Mouse (Mus musculus) limb, embryonic 15.5 days (tissue): ENCODE data around the gene Pced1b. TPM values are rescaled to one million over a fixed set of nuclear protein-coding genes. Genes with fewer than 3 reads are reported as not detected.
"Not testable (repeated sequence)": the region's sequence is repeated elsewhere in the genome, so short reads cannot be mapped to it uniquely, and the experiment has no call there.

Experiments used
- ATAC-seq: fragments of 200-750 bp; cut with Nextera tagmentation; 2 replicates; pipeline ENCODE4 v1.8.0; 2017; ENCODE audit warnings: low read depth, moderate TSS enrichment; ENCODE audit not compliant: insufficient number of reproducible peaks, low FRiP score, low TSS enrichment
- H3K27ac ChIP-seq: fragments of 300-500 bp; sonication (generic); 2 replicates; pipeline ENCODE4 v1.5.1; 2015; ENCODE audit warnings: moderate library complexity, mild to moderate bottlenecking, inconsistent platforms
- H3K27me3 ChIP-seq: fragments of 300-500 bp; sonication (generic); 2 replicates; pipeline ENCODE4 v1.6.1; 2015; ENCODE audit warnings: inconsistent platforms
- H3K36me3 ChIP-seq: fragments of 300-500 bp; sonication (generic); 2 replicates; pipeline ENCODE4 v1.6.1; 2015; ENCODE audit warnings: inconsistent platforms
- H3K4me1 ChIP-seq: fragments of 300-500 bp; sonication (generic); 2 replicates; pipeline ENCODE4 v1.6.1; 2015; ENCODE audit warnings: inconsistent platforms
- H3K4me2 ChIP-seq: fragments of 300-500 bp; sonication (generic); 2 replicates; pipeline ENCODE4 v1.6.1; 2015; ENCODE audit warnings: mild to moderate bottlenecking, inconsistent platforms
- H3K4me3 ChIP-seq: fragments of 300-500 bp; sonication (generic); 2 replicates; pipeline ENCODE4 v1.5.1; 2015; ENCODE audit warnings: mild to moderate bottlenecking, inconsistent platforms
- H3K9ac ChIP-seq: fragments of 300-500 bp; sonication (generic); 2 replicates; pipeline ENCODE4 v1.6.1; 2015; ENCODE audit warnings: inconsistent platforms
- H3K9me3 ChIP-seq: fragments of 300-500 bp; sonication (generic); 2 replicates; pipeline ENCODE4 v1.6.1; 2016; ENCODE audit warnings: inconsistent platforms
- WGBS: fragments of 180-500 bp; shearing (Covaris S2); methylation state at CpG from one replicate; pipeline ENCODE4 v1.1.7; 2015; 5-methylcytosine and 5-hydroxymethylcytosine counted together
- polyA plus RNA-seq: library from polyadenylated mRNA; unstranded; fragments of >200 nt; fragmentation: Nextera tagmentation; extraction: Ambion mirVana; gene quantifications from 2 replicates; pipeline ENCODE4 v1.2.1, GENCODE M21; 2015

Gene Pced1b
- polyA plus RNA-seq, 1 experiment from 2014 or later, result 3.6 TPM

DNA sequence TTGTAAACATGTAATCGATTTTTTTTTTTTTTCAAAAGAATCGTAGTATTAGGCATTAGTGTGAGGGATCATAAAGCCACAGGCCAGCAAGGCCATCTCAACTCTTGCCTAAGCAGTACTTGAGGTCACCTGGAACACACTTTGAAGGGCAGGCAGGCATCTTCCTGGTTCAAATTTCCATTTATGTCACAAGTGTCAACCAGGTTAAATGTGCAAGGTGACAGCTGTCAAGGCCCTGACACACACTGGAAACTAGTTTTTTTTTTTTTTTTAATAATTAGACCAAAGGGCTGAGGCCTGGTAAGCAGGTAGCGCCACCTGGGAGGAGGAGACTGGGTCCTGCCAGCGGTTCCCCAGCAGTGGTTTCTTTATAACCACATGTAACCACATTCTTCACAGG is 131.2 kb downstream of the Pced1b start:
- Histone ChIP-seq H3K4me2 (no peak overlapping the region), H3K9ac (no peak overlapping the region), H3K27ac (no peak overlapping the region), H3K9me3 (no peaks in the 10 kb centered on the region), H3K4me1 (peaks cover 12% of the 10 kb centered on the region; the same call in 1 of the 2 replicates), H3K4me3 (no peak overlapping the region), H3K27me3 (no peaks in the 10 kb centered on the region), H3K36me3 (no peaks in the 10 kb centered on the region)
- ATAC-seq, result no peak
- 80% methylated on average over 4 of the region's 4 CpGs for WGBS

DNA sequence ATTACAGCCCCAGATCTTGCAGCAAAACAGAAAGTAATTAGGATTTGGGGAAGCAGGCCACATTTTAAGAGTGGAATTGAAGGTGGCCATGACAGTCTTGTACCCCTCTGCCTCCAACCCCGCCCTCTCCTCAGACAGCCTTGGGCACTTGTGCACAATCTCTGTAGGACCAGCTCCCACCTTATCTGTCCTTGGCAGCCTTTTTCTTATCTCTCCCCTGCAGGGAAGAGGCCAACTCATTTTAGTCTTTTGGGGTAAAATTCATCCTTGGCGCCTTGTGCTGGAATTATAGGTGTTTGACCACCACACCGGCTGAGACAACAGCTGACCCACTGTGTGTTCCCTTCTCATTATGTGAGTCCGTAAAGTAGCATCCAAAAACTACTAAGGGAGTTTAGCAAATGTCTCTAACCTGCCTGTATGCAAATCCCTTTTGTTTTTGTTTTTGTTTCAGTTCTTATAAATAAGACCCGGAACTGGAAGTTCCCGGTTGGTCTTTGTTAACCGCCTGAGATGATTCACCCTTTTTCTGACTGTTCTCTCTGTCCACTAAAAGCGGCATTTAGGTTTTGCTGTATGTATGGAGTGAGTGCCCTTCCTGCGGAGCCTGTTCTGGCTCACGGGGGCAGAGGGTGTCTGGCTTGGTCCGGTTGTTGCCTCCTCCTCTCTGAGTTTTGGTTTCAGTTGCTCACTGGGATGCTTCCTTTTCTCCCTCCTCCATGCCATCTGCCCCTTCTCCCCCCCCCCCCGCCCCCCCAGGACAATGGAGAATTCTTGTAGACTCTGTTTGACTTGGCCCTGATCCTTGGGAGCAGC is 132.8 kb downstream of the Pced1b start:
- WGBS, result 77% methylated on average over 11 of the region's 12 CpGs
- Histone ChIP-seq H3K4me1 (peaks cover 7% of the 10 kb centered on the region; the same call in 1 of the 2 replicates), H3K9ac (no peak overlapping the region), H3K4me3 (no peak overlapping the region), H3K27ac (no peak overlapping the region), H3K4me2 (no peak overlapping the region), H3K9me3 (no peaks in the 10 kb centered on the region), H3K36me3 (no peaks in the 10 kb centered on the region), H3K27me3 (no peaks in the 10 kb centered on the region)
- no peak for ATAC-seq

DNA sequence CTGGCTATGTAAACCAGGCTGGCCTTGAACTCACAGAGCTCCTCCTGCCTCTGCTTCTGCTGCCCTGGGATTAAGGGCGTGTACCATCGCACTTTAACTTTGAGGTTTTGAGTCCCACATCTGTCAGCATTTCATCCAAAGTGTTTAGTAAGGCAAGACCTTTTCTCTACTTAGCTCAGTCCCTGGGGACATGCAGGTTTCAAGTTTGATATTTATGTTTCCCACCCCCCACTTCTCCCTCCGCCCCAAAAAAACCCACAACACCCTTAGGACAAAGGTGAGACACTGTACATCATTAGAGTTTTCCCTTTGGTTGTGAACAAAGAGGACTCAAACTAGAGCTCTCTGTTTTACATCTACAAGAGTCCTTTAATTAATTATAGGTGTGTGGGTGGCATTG is 135.7 kb downstream of the Pced1b start:
- Histone ChIP-seq H3K36me3 (no peaks in the 10 kb centered on the region), H3K27me3 (no peaks in the 10 kb centered on the region), H3K4me2 (no peak overlapping the region), H3K9me3 (no peaks in the 10 kb centered on the region), H3K27ac (no peak overlapping the region), H3K9ac (no peak overlapping the region), H3K4me3 (no peak overlapping the region), H3K4me1 (0 out of 2 replicates have a peak, but pooled peaks cover 3% of the 10 kb centered on the region)
- 83% methylated on average over 3 of the region's 3 CpGs for WGBS
- ATAC-seq, result no peak

DNA sequence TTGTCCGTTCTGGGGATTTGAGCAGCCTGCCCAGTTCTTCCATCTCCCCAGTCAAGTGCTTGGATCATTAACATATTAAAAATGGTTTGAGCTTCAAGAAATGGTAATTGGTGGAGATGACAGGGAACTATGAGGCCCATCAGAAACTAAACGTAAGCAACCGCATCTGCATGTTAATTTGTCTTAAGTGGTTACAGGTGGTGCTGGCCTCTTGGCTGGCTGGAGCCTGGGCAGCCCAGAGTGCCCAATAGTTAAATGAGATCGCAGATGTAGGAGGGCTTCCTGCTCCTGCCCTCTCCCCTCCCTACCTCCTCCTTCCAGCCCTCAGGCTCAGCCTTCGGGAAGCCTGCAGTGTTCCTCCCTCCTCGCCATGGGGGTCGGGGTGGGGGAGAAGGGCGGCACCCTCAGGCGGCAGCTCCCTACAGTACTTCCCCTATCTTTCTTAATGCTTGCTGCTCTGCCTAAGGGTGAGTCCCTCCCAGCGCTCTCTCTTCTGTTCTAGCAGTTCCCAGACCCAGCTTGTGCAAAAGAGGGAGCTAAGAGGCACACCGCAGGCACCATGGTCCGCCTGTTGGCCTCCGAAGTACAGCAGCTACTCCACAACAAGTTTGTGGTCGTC is 136.7 kb downstream of the Pced1b start:
- Histone ChIP-seq H3K9me3 (no peaks in the 10 kb centered on the region), H3K4me2 (no peak overlapping the region), H3K27me3 (no peaks in the 10 kb centered on the region), H3K9ac (no peak overlapping the region), H3K4me1 (0 out of 2 replicates have a peak, but pooled peaks cover 3% of the 10 kb centered on the region), H3K27ac (no peak overlapping the region), H3K36me3 (no peaks in the 10 kb centered on the region), H3K4me3 (no peak overlapping the region)
- no peak for ATAC-seq
- WGBS, result 57% methylated on average over 13 of the region's 14 CpGs

DNA sequence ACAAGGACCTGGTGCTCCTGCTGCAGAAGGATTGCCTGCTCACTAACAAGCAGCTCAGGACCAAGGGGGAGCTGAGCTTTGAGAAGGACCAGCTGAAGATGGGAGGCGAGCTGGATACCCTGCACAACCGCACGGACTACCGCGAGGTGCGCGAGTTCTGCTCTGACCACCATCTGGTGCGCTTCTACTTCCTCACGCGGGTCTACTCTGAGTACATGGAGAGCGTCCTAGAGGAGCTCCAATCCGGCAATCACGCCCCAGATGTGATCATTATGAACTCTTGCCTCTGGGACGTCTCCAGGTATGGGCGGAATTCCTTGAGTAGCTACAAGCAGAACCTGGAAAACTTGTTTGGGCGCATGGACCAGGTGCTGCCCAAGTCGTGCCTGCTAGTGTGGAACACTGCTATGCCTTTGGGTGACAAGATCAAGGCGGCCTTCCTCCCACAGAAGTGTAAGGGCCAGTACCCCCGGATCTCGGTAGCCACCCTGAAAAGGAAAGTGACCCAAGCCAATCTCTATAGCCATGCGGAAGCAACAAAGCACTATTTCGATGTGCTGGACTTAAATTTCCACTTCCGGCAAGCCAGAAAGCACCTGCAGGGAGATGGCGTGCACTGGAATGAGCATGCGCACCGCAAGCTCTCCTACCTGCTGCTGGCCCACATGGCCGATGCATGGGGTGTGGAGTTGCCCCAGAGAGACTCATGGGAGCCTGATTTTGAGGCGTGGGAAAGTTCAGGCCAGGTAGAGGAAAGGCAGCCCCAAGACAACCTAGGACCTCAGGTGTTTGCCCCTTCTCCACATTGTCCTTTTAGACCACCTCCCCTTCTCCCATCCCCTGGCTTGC is 137.5 kb downstream of the Pced1b start:
- WGBS, result 86% methylated on average over 28 of the region's 28 CpGs
- H3K4me2 ChIP-seq, result no peak overlapping the region
- no peak overlapping the region for H3K9ac ChIP-seq
- H3K27ac ChIP-seq, result no peak overlapping the region
- H3K4me3 ChIP-seq, result no peak overlapping the region
- ATAC-seq, result no peak
- H3K36me3 ChIP-seq, result no peaks in the 10 kb centered on the region
- H3K27me3 ChIP-seq, result no peaks in the 10 kb centered on the region
- no peaks in the 10 kb centered on the region for H3K9me3 ChIP-seq
- H3K4me1 ChIP-seq, result 0 out of 2 replicates have a peak, but pooled peaks cover 3% of the 10 kb centered on the region

DNA sequence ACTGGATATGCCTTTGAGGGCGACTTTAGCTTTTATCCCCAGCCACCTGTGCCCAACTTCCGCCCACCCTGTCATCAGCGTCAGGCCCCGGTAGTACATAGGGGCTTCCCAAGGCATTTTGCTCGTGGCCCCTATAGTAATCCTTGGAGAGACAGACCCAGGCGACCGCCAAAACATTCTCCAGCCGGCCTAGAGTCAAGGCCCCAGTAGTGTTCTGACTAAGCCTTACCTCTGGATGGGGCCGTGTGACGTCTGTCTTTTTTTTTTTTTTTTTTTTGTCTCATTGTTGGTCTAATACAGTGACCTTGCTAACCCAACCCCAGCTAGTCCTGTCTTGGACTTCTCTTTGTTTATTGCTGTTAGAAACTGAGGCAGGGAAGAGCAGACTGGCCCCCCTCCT is 138.3 kb downstream of the Pced1b start:
- not testable (repeated sequence) for H3K9ac ChIP-seq, H3K4me2 ChIP-seq, H3K36me3 ChIP-seq, ATAC-seq, H3K27ac ChIP-seq, H3K4me3 ChIP-seq, H3K4me1 ChIP-seq, H3K27me3 ChIP-seq, H3K9me3 ChIP-seq
- 90% methylated on average over 10 of the region's 10 CpGs for WGBS

DNA sequence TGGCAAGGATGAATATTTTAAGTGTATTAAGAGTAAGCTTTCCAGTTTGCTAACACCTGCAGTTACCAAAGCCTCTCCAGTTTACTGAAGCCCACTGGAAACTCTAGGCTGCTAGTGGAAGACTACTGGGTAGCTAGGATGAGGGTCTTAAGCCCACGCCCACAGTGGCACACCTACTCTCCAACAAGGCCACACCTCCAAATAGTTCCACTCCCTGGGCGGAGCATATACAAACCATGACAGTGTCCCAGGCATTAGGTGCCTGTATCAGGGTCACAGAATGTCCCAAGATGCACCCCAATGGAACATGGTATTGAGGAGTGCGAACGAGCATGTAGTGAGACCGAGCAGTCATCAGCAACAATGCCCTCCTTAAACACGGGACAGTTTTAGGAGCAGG is 140.9 kb downstream of the Pced1b start:
- no peaks in the 10 kb centered on the region for H3K9me3 ChIP-seq
- 0 out of 2 replicates have a peak, but pooled peaks cover 3% of the 10 kb centered on the region for H3K4me1 ChIP-seq
- H3K9ac ChIP-seq, result no peak overlapping the region
- WGBS, result 89% methylated on average over 6 of the region's 6 CpGs
- ATAC-seq, result no peak
- H3K27ac ChIP-seq, result no peak overlapping the region
- no peak overlapping the region for H3K4me2 ChIP-seq
- no peak overlapping the region for H3K4me3 ChIP-seq
- no peaks in the 10 kb centered on the region for H3K27me3 ChIP-seq
- H3K36me3 ChIP-seq, result no peaks in the 10 kb centered on the region

DNA sequence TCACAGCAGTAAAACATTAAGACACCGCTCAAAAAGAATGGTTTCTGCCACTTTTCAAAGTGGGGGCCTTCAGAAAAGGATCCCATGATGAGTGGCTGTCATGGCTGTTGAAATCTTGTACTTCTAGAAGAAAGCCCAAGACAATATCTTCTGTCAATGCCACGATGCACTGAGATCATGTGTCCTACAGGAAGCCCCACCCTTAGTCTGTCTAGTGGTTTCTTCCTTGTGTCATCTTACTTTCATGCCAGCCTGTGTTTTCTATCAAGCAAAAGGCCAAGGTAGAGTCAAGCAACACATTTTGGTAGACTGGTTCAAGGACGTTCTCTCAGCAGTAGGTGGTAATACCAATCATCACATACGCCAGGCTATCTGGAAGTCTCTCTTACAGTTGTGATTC is 142.7 kb downstream of the Pced1b start:
- no peaks in the 10 kb centered on the region for H3K27me3 ChIP-seq
- no peaks in the 10 kb centered on the region for H3K36me3 ChIP-seq
- H3K27ac ChIP-seq, result no peak overlapping the region
- no peaks in the 10 kb centered on the region for H3K9me3 ChIP-seq
- H3K9ac ChIP-seq, result no peak overlapping the region
- whole genome bisulfite sequencing, result 85% methylated on average over 4 of the region's 4 CpGs
- H3K4me1 ChIP-seq, result peaks cover 7% of the 10 kb centered on the region; the same call in 1 of the 2 replicates
- ATAC-seq, result no peak
- no peak overlapping the region for H3K4me3 ChIP-seq
- no peak overlapping the region for H3K4me2 ChIP-seq

DNA sequence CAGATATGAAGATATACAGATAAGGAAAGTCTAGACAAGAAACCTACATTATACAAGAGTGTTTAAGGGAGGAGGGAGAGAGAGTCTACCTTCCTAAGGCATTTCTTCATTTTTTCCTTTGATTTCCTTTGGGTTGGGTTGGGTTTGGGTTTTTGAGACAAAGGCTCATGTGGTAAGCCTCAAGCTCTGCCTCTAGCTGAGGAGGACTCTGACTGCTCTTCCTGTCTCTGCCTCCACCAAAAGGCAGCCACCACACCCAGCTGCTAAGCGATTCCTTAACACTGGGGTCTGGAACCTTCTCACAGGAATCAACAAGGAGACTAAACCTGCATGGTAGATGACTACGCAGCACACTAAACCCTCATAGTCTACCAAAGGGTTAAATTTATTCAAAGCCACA is 143.9 kb downstream of the Pced1b start:
- H3K27me3 ChIP-seq, result no peaks in the 10 kb centered on the region

DNA sequence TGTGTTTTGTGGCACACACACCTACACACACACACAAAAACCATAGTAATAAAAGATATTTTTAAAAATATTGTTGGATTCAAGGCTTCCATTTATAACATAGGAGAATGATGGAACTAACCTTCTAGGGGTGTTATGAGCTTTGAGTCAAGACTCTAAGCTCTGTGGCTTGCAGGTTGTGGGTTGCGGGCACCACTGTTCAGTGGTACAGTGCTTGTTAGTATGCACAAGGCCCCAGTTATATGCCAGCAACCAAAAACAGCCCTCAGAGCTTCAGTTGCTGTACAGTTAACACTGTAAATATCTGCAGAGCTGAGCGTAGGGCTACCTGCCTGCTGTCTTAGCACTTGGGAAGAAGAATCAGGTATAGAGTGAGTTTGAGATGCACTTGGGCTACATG is 144.5 kb downstream of the Pced1b start:
- Histone ChIP-seq H3K9me3 (no peaks in the 10 kb centered on the region), H3K27ac (no peak overlapping the region), H3K27me3 (no peaks in the 10 kb centered on the region), H3K36me3 (no peaks in the 10 kb centered on the region), H3K4me3 (no peak overlapping the region), H3K4me2 (no peak overlapping the region), H3K4me1 (peaks cover 8% of the 10 kb centered on the region; the same call in 1 of the 2 replicates), H3K9ac (no peak overlapping the region)
- ATAC-seq, result no peak
- WGBS, result 95% methylated on average over 2 of the region's 2 CpGs

More for the DNA sequence above, 143.9 kb downstream of the Pced1b start:
- no peak for ATAC-seq
- no peak overlapping the region for H3K27ac ChIP-seq
- H3K4me2 ChIP-seq, result no peak overlapping the region
- peaks cover 8% of the 10 kb centered on the region; the same call in 1 of the 2 replicates for H3K4me1 ChIP-seq
- 95% methylated on average over 2 of the region's 2 CpGs for WGBS
- H3K9me3 ChIP-seq, result no peaks in the 10 kb centered on the region
- H3K4me3 ChIP-seq, result no peak overlapping the region
- no peak overlapping the region for H3K9ac ChIP-seq
- no peaks in the 10 kb centered on the region for H3K36me3 ChIP-seq

DNA sequence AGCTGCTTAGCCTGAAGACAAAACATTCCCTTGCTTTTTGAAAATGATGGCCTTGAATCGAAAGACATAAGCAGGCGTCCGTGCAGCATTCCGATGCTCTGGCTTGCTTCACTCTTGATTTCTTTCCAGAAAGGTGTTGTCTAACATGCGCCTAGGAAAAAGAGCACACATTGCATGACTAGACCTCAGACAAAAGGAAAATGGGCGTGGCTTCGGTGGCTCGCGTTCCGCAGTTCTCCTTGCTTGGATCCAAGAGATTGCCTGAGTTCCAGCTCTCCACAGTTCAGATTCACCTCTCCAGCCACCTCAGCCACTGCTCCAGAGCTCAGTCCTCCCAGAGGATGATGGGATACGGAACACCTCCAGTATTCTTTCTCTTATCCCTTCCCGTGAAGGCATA is 147.7 kb downstream of the Pced1b start:
- H3K4me3 ChIP-seq, result no peak overlapping the region
- WGBS, result 66% methylated on average over 12 of the region's 12 CpGs
- H3K36me3 ChIP-seq, result no peaks in the 10 kb centered on the region
- H3K9me3 ChIP-seq, result no peaks in the 10 kb centered on the region
- H3K27me3 ChIP-seq, result no peaks in the 10 kb centered on the region
- H3K27ac ChIP-seq, result no peak overlapping the region
- peaks cover 8% of the 10 kb centered on the region; the same call in 1 of the 2 replicates for H3K4me1 ChIP-seq
- no peak overlapping the region for H3K9ac ChIP-seq
- H3K4me2 ChIP-seq, result no peak overlapping the region
- ATAC-seq, result no peak
